Mouse (Mus musculus) B cell, adult 62 days (primary cell): Measurements from ENCODE around the gene Utp3. TPM values are rescaled to one million over a fixed set of nuclear protein-coding genes. Genes with fewer than 3 reads are reported as not detected.

Source experiments
- total RNA-seq: library from RNA; stranded (reverse); gene quantifications from 4 replicates; pipeline ENCODE4 v1.2.4, GENCODE M21; 2023

Gene Utp3
- 29.8 to 34.8 TPM (median 32.4 TPM) in 4 replicates for total RNA-seq

DNA sequence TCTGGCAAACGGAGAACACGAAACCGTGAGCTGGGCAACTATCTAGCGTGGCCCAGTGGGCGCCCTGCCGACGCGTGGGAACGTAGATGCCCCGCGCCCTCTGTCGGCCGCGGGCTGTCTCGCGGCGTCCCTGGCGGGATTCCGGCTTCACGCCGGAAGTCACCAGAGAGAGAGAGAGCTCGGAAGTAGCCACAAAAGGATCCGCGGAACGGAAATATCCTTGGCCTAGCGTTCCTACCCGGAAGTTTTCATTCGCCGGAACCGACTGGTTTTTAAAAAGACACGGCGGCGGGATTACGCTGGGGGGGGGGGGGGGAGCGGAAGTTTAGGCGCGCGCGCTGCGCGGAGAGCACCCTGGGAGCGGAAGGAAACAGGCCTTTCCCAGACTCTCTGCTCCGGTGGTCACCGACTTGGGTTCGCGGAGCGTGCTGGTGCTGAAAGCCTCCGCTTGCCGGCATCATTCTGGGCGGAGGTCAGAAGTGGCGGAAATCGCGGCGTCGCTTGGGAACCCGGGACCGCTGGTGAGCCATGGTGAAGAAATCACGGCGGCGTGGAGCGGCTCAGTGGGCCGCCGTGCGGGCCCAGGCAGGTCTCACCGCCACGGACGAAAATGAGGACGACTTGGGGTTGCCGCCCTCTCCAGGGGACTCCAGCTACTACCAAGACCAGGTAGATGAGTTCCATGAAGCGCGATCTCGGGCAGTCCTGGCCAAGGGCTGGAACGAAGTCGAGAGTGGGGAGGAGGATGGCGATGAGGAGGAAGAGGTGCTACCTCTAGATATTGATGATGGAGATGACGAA is at the start of gene Utp3:
TSS of gene Utp3 (plus strand) at position 377 of the 801 bp plus-strand sequence.

DNA sequence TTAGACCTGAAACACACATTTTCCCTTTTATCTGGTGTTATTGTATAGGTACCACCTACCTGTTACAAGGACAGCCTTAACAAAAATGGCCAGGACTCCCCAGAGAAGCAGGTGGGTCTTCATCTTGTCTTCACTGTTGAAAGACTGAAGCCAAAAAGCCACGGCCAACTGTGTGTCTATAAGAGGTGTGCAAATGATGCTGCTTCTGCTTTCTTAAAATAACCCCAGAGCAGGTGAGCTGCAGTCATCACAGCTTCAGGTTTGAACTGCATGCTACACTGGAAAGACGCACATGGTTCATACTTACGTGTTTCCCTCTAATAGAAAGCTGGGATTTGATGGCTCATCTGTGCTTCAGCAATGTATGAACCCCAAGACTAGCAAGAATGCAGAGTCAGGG is 26.6 kb upstream of the Utp3 start, which contains the start of gene Jchain:
TSS of gene Jchain (minus strand) at position 235 of the 400 bp plus-strand sequence.

DNA sequence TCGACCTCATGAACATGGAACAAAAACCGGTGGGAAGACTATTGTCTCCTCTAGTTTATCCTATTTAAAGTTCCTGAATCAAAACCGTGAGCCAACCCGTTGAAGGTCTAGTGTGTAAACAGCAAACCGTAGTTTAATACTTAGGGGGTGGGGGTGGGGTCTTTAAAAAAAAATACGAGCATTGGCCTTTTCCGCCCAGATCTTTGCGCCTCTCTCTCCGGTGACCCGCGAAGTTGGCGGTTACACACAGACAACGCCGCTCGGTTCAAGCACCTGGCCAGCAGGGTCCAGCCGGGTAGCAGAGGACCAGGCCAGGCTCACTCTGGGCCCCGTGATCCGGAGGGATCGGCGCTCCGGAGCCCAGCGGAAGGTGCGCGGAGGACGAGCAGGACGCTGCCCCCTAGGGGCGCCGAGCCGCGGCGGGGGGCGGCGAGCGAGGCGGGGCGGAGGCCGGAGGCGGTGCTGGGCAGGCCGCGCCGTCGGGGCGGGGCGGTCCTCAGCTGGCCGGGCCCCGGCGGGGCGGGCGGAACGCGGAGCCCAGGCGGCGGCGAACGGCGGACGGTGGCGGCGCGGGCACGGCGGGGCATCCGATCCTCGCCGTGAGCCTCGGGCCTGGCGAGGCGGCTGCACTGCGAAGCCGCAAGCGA is 10.4 kb downstream of the Utp3 start, which contains the start of gene Rufy3:
TSS of gene Rufy3 (plus strand) at position 540 of the 647 bp plus-strand sequence.

Other genes starting within 250 kb of the Utp3 start
- gene Prol1, start 237.2 kb upstream of the Utp3 start, total RNA-seq, result not detected in 4 replicates
- not detected in 4 replicates for gene Amtn, start 178.4 kb upstream of the Utp3 start, total RNA-seq
- gene Ambn, start 98.5 kb upstream of the Utp3 start, total RNA-seq, result not detected in 4 replicates
- gene Enam, start 66.5 kb upstream of the Utp3 start, total RNA-seq, result not detected in 4 replicates
- 97.9 to 166 TPM (median 146 TPM) in 4 replicates for gene Jchain, start 26.6 kb upstream of the Utp3 start, total RNA-seq
- 32.2 to 38.8 TPM (median 33.6 TPM) in 4 replicates for gene Rufy3, start 10.6 kb downstream of the Utp3 start, total RNA-seq
- gene Grsf1, start 121.7 kb downstream of the Utp3 start, total RNA-seq, result 40.4 to 50.2 TPM (median 42.5 TPM) in 4 replicates
- gene Mob1b, start 166.4 kb downstream of the Utp3 start, total RNA-seq, result 18.6 to 22.1 TPM (median 21.0 TPM) in 4 replicates
- 22.0 to 25.3 TPM (median 23.9 TPM) in 4 replicates for gene Dck, start 210.5 kb downstream of the Utp3 start, total RNA-seq